Mouse (Mus musculus): Measurements from ENCODE around the gene Msgn1.

DNA sequence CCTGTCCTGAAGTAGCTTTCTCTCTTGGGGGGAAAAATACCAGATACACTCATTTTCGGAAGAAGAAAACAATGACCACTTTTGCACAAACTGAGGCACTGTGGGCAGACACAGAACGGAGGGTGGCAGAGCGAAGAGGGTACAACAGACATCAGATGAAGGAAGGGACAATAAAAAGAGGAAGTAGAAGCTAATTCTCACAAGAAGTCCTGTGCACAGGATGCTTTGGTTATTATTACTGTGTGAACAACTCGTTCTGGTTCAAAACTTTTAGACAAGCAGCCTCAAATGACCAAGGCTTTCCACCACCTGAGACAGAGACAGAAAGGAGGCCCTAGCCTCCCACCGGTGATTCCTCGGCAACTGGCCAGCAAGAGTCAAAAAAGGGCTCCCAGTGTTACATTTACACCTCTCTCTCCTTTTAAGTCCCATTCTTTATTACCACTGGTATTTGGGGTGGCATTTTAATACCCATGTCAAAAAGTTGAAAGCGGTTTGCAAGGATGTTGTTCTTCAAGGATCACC, 9.0 kb upstream of the Msgn1 start:
- no peak for TF ChIP-seq POLR2A (IDR thresholded peaks at IDR 0.05; ENCODE audit: extremely low read depth, insufficient read depth, low read length)
- TF ChIP-seq CTCF (IDR thresholded peaks at IDR 0.05; ENCODE audit: low read depth, low read length), result no peak
